Mouse (Mus musculus): ENCODE measurements around the gene Kcng3.

The Kcng3 gene

GRCm38 (mm10) chr17:83630787-83631678 is 662 bp downstream of the Kcng3 start:
- DNase-seq (ENCODE audit: low read depth, low spot score) = peak; percentile 68

GRCm38 (mm10) chr17:83613907-83614306 is 17.8 kb downstream of the Kcng3 start:
- no peak for DNase-seq (ENCODE audit: low read depth, low spot score)

GRCm38 (mm10) chr17:83609532-83609931 is 22.2 kb downstream of the Kcng3 start:
- no peak for DNase-seq (ENCODE audit: low read depth, low spot score)

GRCm38 (mm10) chr17:83600976-83601375 is 30.7 kb downstream of the Kcng3 start:
- DNase-seq (ENCODE audit: low read depth, low spot score) = no peak

GRCm38 (mm10) chr17:83595966-83596365 is 35.7 kb downstream of the Kcng3 start:
- no peak for DNase-seq (ENCODE audit: low read depth, low spot score)

- no peak for DNase-seq (ENCODE audit: low read depth, low spot score)
Observed at GRCm38 (mm10) chr17:83594526-83594925, 37.2 kb downstream of the Kcng3 start.

- DNase-seq (ENCODE audit: low read depth, low spot score) = no peak
Observed at GRCm38 (mm10) chr17:83593396-83593795, 38.3 kb downstream of the Kcng3 start.

GRCm38 (mm10) chr17:83588663-83589341 is 42.9 kb downstream of the Kcng3 start:
- DNase-seq (ENCODE audit: low read depth, low spot score) = peak; percentile 71

GRCm38 (mm10) chr17:83587731-83588130 is 44.0 kb downstream of the Kcng3 start:
- no peak for DNase-seq (ENCODE audit: low read depth, low spot score)

- DNase-seq (ENCODE audit: low read depth, low spot score) = no peak
Observed at GRCm38 (mm10) chr17:83582585-83582984, 49.1 kb downstream of the Kcng3 start.

GRCm38 (mm10) chr17:83580734-83581133 is 51.0 kb downstream of the Kcng3 start:
- no peak for DNase-seq (ENCODE audit: low read depth, low spot score)

GRCm38 (mm10) chr17:83576810-83577371 is 54.8 kb downstream of the Kcng3 start:
- DNase-seq (ENCODE audit: low read depth, low spot score) = no peak

GRCm38 (mm10) chr17:83574615-83575014 is 57.1 kb downstream of the Kcng3 start:
- no peak for DNase-seq (ENCODE audit: low read depth, low spot score)

GRCm38 (mm10) chr17:83573128-83573527 is 58.6 kb downstream of the Kcng3 start:
- DNase-seq (ENCODE audit: low read depth, low spot score) = no peak

- DNase-seq (ENCODE audit: low read depth, low spot score) = no peak
Observed at GRCm38 (mm10) chr17:83572366-83572765, 59.3 kb downstream of the Kcng3 start.

GRCm38 (mm10) chr17:83567375-83567774 is 64.3 kb downstream of the Kcng3 start:
- no peak for DNase-seq (ENCODE audit: low read depth, low spot score)

- DNase-seq (ENCODE audit: low read depth, low spot score) = no peak
Observed at GRCm38 (mm10) chr17:83565506-83565905, 66.2 kb downstream of the Kcng3 start.

GRCm38 (mm10) chr17:83564119-83564820 is 67.4 kb downstream of the Kcng3 start:
- peak; percentile 40 for DNase-seq (ENCODE audit: low read depth, low spot score)

GRCm38 (mm10) chr17:83563703-83564111 is 68.0 kb downstream of the Kcng3 start:
- peak; percentile 80 for DNase-seq (ENCODE audit: low read depth, low spot score)

GRCm38 (mm10) chr17:83562153-83563010 is 69.3 kb downstream of the Kcng3 start:
- DNase-seq (ENCODE audit: low read depth, low spot score) = no peak

GRCm38 (mm10) chr17:83559081-83559480 is 72.6 kb downstream of the Kcng3 start:
- DNase-seq (ENCODE audit: low read depth, low spot score) = peak; percentile 10

Measured in R1 (cell line).